Mouse (Mus musculus): ENCODE data around the gene Tnfrsf17. TPM values are rescaled to one million over a fixed set of nuclear protein-coding genes. Genes with fewer than 3 reads are reported as not detected.

The Tnfrsf17 gene
- total and polyA plus RNA-seq, 3 experiments, result not detected

GRCm38 (mm10) chr16:11368412-11368811 is 54.8 kb downstream of the Tnfrsf17 start:
- no peak overlapping the region for H3K9ac ChIP-seq (ENCODE audit: control insufficient read depth, low read depth, low read length, poor library complexity, severe bottlenecking)
- no peak overlapping the region for H3K27ac ChIP-seq (ENCODE audit: control insufficient read depth, low read depth, low read length)
- TF ChIP-seq POLR2A (IDR thresholded peaks at IDR 0.05; ENCODE audit: control insufficient read depth in 1 of 2, insufficient read depth in 1 of 2, low read depth in 1 of 2, low read length in 2 of 2, poor library complexity in 1 of 2) (no peak), GATA1 (IDR thresholded peaks at IDR 0.05; ENCODE audit: low read depth, low read length) (no peak), CTCF (IDR thresholded peaks at IDR 0.05 in 2 of 3, conservative IDR thresholded peaks at IDR 0.05 in 1 of 3; ENCODE audit: control insufficient read depth in 1 of 3, insufficient read depth in 1 of 3, low read depth in 2 of 3, low read length in 3 of 3, poor library complexity in 1 of 3, severe bottlenecking in 1 of 3) (no peak), USF1 (IDR thresholded peaks at IDR 0.05; ENCODE audit: low read depth, low read length) (no peak), USF2 (IDR thresholded peaks at IDR 0.05; ENCODE audit: borderline replicate concordance in 1 of 2, insufficient read depth in 1 of 2, low read depth in 1 of 2, low read length in 2 of 2) (no peak), CHD1 (IDR thresholded peaks at IDR 0.05; ENCODE audit: low read depth, low read length) (no peak), SIN3A (IDR thresholded peaks at IDR 0.05; ENCODE audit: low read length) (no peak), ZMIZ1 (IDR thresholded peaks at IDR 0.05; ENCODE audit: low read depth, low read length) (no peak), CHD2 (IDR thresholded peaks at IDR 0.05; ENCODE audit: low read length) (no peak)
- H3K9me3 ChIP-seq (replicated peaks; ENCODE audit: insufficient read depth, low read length), result no peaks in the 10 kb centered on the region
- DNase-seq (ENCODE audit: low read depth, low spot score), result no peak
- no peaks in the 10 kb centered on the region for H3K79me2 ChIP-seq (ENCODE audit: control insufficient read depth, insufficient read depth, low read length, poor library complexity)
- peaks cover 0 to 13% of the 10 kb centered on the region in 2 experiments; a peak in 2 of 4 replicates for H3K36me3 ChIP-seq (ENCODE audit: control insufficient read depth in 1 of 2, insufficient read depth in 2 of 2, low read length in 2 of 2)
- H3K4me3 ChIP-seq (ENCODE audit: control insufficient read depth in 1 of 2, insufficient read depth in 1 of 2, low read depth in 2 of 2, low read length in 2 of 2), result no peak overlapping the region
- H3K27me3 ChIP-seq (ENCODE audit: control insufficient read depth in 1 of 2, insufficient read depth in 2 of 2, low read length in 2 of 2), result no peaks in the 10 kb centered on the region
- peaks cover 4 to 20% of the 10 kb centered on the region in 2 experiments for H3K4me1 ChIP-seq (ENCODE audit: control insufficient read depth in 1 of 2, insufficient read depth in 2 of 2, low read length in 2 of 2)

GRCm38 (mm10) chr16:11369162-11369561 is 55.5 kb downstream of the Tnfrsf17 start:
- Histone ChIP-seq H3K4me3 (ENCODE audit: control insufficient read depth in 1 of 2, insufficient read depth in 1 of 2, low read depth in 2 of 2, low read length in 2 of 2) (no peak overlapping the region), H3K27me3 (ENCODE audit: control insufficient read depth in 1 of 2, insufficient read depth in 2 of 2, low read length in 2 of 2) (no peaks in the 10 kb centered on the region), H3K27ac (ENCODE audit: control insufficient read depth, low read depth, low read length) (peak overlapping the region; percentile 34; the same call in 1 of the 2 replicates), H3K9ac (ENCODE audit: control insufficient read depth, low read depth, low read length, poor library complexity, severe bottlenecking) (no peak overlapping the region), H3K4me1 (ENCODE audit: control insufficient read depth in 1 of 2, insufficient read depth in 2 of 2, low read length in 2 of 2) (peaks cover 4 to 20% of the 10 kb centered on the region in 2 experiments), H3K79me2 (ENCODE audit: control insufficient read depth, insufficient read depth, low read length, poor library complexity) (no peaks in the 10 kb centered on the region), H3K9me3 (replicated peaks; ENCODE audit: insufficient read depth, low read length) (no peaks in the 10 kb centered on the region), H3K36me3 (ENCODE audit: control insufficient read depth in 1 of 2, insufficient read depth in 2 of 2, low read length in 2 of 2) (peaks cover 0 to 13% of the 10 kb centered on the region in 2 experiments; a peak in 2 of 4 replicates)
- DNase-seq (ENCODE audit: low read depth, low spot score), result no peak
- TF ChIP-seq CHD2 (IDR thresholded peaks at IDR 0.05; ENCODE audit: low read length), result no peak
- TF ChIP-seq POLR2A (IDR thresholded peaks at IDR 0.05; ENCODE audit: control insufficient read depth in 1 of 2, insufficient read depth in 1 of 2, low read depth in 1 of 2, low read length in 2 of 2, poor library complexity in 1 of 2), result no peak
- no peak for TF ChIP-seq HCFC1 (IDR thresholded peaks at IDR 0.05; ENCODE audit: low read depth, low read length)
- TF ChIP-seq TCF12 (IDR thresholded peaks at IDR 0.05; ENCODE audit: low read depth, low read length), result no peak
- no peak for TF ChIP-seq GATA1 (IDR thresholded peaks at IDR 0.05; ENCODE audit: low read depth, low read length)
- no peak for TF ChIP-seq RAD21 (IDR thresholded peaks at IDR 0.05; ENCODE audit: low read depth, low read length)
- TF ChIP-seq KAT2A (conservative IDR thresholded peaks at IDR 0.05; ENCODE audit: low read depth, low read length), result no peak
- no peak for TF ChIP-seq SIN3A (IDR thresholded peaks at IDR 0.05; ENCODE audit: low read length)
- TF ChIP-seq ETS1 (IDR thresholded peaks at IDR 0.05; ENCODE audit: low read depth, low read length), result no peak
- no peak for TF ChIP-seq ELF1 (IDR thresholded peaks at IDR 0.05; ENCODE audit: low read depth, low read length)
- TF ChIP-seq ZKSCAN1 (IDR thresholded peaks at IDR 0.05; ENCODE audit: low read depth, low read length), result no peak
- no peak for TF ChIP-seq SMC3 (IDR thresholded peaks at IDR 0.05; ENCODE audit: low read depth, low read length)
- no peak for TF ChIP-seq MAFK (IDR thresholded peaks at IDR 0.05; ENCODE audit: borderline replicate concordance, low read depth, low read length)

Measured in MEL (cell line).